Mouse (Mus musculus): ENCODE results near the gene Olfr531. TPM values are rescaled to one million over a fixed set of nuclear protein-coding genes. Genes with fewer than 3 reads are reported as not detected.

Gene Olfr531
- not detected for polyA plus RNA-seq (2017; shearing (Covaris generic))

DNA sequence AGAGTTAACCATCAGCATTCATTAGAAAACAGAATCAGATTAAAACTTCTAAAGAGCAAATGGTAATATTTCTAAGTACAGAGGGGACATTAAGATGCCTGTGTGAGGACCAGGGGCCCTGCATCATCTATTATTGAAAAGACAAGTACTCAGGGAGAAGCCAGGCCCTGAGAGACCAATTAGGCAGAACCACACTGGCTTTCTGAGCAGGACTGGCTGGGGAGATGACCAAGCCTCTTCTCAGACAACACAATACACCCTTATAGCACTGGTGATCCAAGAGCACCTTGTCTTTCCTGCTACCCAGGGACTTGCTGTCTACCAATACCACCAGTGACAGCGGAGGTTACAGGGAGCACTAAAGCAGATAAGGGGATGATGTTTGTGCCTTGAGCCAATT is at the start of gene Olfr531:
TSS of gene Olfr531 (minus strand) at position 101 of the 400 bp plus-strand sequence.

DNA sequence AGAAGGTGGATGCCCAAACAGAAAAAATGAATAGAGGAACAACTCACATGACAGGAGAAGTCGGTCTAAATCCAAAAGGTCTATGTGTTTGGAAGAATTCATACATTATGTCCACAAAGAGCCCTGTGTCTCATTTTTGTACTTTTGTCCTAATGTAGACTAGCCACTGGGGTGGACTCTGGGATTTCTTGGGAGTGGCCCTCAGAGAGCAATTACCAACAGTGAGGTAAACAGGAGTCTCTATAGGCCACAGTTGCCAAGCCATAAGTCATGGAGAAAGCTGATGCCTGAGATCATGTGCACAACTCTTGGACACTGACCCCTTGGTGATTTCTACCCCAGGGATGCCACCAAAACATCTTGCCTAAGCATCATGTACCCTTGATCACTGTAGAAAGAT is 18.8 kb upstream of the Olfr531 start, which contains the start of gene Olfr532:
TSS of gene Olfr532 (minus strand) at position 101 of the 400 bp plus-strand sequence.

DNA sequence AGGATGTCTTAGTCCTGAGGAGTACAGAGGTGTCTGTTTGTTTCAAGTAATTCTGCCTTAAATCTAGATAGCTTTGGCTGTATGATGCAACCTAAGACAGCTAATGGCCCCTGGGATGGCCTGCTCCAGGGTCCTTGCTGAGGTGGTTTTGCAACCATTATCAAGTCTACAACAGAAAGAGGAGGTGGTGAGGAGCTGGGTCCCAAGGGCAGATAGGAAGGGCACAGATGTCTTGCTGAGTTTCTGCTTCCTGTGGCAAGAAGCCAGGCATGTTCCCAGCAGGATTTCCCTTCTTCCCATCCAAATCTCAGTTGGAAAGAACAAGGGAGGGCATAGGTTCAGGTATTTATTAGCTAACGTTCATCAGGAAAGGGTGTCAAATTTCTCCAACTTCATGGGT is 26.5 kb downstream of the Olfr531 start, which contains the start of gene Olfr530:
TSS of gene Olfr530 (minus strand) at position 101 of the 400 bp plus-strand sequence.

DNA sequence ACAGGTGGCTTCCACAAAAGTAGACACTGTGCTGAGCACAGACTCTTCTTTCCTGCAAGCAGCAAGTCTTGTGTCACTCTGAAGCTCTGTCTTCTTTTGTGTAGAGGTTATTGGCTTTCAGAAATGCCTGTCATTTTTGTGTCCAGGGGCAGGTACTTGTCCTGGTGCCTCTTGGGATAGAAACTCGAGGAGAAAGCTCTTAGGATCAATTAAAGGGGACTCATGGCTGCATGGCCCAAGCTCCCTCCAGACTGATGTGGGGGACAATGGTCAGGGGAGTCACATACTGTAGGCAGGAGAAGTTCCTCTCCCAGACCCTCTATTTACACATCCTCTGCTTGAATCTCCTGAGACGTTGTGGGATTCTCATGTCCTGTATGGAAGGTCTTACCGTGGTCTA is 41.1 kb downstream of the Olfr531 start, which contains the start of gene Olfr60:
TSS of gene Olfr60 (minus strand) at position 101 of the 400 bp plus-strand sequence.

Other genes starting within 250 kb of the Olfr531 start
- not detected for gene Sprn, start 248.0 kb downstream of the Olfr531 start, polyA plus RNA-seq (2017; shearing (Covaris generic))
- gene Olfr522, start 238.2 kb downstream of the Olfr531 start, polyA plus RNA-seq (2017; shearing (Covaris generic)), result not detected
- not detected for gene Olfr523, start 229.7 kb downstream of the Olfr531 start, polyA plus RNA-seq (2017; shearing (Covaris generic))
- gene Olfr524, start 197.0 kb downstream of the Olfr531 start, polyA plus RNA-seq (2017; shearing (Covaris generic)), result not detected
- gene Cd163l1, start 184.7 kb downstream of the Olfr531 start, polyA plus RNA-seq (2017; shearing (Covaris generic)), result 0.15 TPM
- 1.7 TPM for gene 5830411N06Rik, start 155.6 kb downstream of the Olfr531 start, polyA plus RNA-seq (2017; shearing (Covaris generic))
- 0.17 TPM for gene Olfr525, start 82.1 kb downstream of the Olfr531 start, polyA plus RNA-seq (2017; shearing (Covaris generic))
- gene Olfr527, start 68.9 kb downstream of the Olfr531 start, polyA plus RNA-seq (2017; shearing (Covaris generic)), result not detected
- gene Olfr60, start 41.2 kb downstream of the Olfr531 start, polyA plus RNA-seq (2017; shearing (Covaris generic)), result 0.20 TPM
- not detected for gene Olfr530, start 26.6 kb downstream of the Olfr531 start, polyA plus RNA-seq (2017; shearing (Covaris generic))
- not detected for gene Olfr532, start 18.7 kb upstream of the Olfr531 start, polyA plus RNA-seq (2017; shearing (Covaris generic))
- gene Olfr533, start 60.5 kb upstream of the Olfr531 start, polyA plus RNA-seq (2017; shearing (Covaris generic)), result not detected
- not detected for gene Olfr535, start 81.3 kb upstream of the Olfr531 start, polyA plus RNA-seq (2017; shearing (Covaris generic))
- not detected for gene Olfr536, start 104.5 kb upstream of the Olfr531 start, polyA plus RNA-seq (2017; shearing (Covaris generic))
- gene Olfr538, start 165.0 kb upstream of the Olfr531 start, polyA plus RNA-seq (2017; shearing (Covaris generic)), result not detected
- not detected for gene Olfr46, start 198.4 kb upstream of the Olfr531 start, polyA plus RNA-seq (2017; shearing (Covaris generic))
- gene Olfr61, start 226.1 kb upstream of the Olfr531 start, polyA plus RNA-seq (2017; shearing (Covaris generic)), result not detected
- gene Olfr53, start 243.5 kb upstream of the Olfr531 start, polyA plus RNA-seq (2017; shearing (Covaris generic)), result not detected